Mouse (Mus musculus): ENCODE measurements around the gene Wfdc8. TPM values are rescaled to one million over a fixed set of nuclear protein-coding genes. Genes with fewer than 3 reads are reported as not detected.

Gene Wfdc8
- total and polyA plus RNA-seq, 3 experiments: not detected

DNA sequence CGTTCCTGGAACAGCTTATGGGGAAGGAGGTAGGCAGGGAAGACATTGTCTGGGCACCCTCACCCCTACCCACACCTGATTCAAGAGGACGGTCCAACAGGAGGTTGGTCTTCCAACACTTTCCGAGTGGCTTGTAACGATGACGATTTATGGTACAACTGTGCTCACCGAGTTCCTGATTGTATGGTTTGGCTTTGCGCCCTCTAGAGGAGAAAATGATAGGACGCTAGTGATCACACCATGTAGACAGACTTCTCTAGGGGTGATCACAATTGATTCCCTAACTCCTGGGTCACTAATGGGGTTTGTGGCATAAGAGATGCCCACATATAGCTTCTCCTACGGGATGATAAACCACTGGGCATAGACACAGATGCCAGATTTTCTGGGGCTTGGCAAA lies 21.8 kb upstream of the Wfdc8 start:
- 80% methylated on average over 9 of the region's 9 CpGs for WGBS
- TF ChIP-seq CTCF (IDR thresholded peaks at IDR 0.05): peak; percentile 13; the same call in 1 of the 2 replicates
- no peak for TF ChIP-seq EP300 (IDR thresholded peaks at IDR 0.05; ENCODE audit: insufficient read depth, low read depth, low read length)
- Histone ChIP-seq H3K4me1 (ENCODE audit: control insufficient read depth, insufficient read depth, low read length) (no peaks in the 10 kb centered on the region), H3K27me3 (ENCODE audit: control insufficient read depth, insufficient read depth, low read length) (no peaks in the 10 kb centered on the region), H3K9ac (ENCODE audit: low read depth, low read length) (no peak overlapping the region), H3K79me2 (replicated peaks; ENCODE audit: control insufficient read depth, insufficient read depth, low read length) (no peaks in the 10 kb centered on the region), H3K36me3 (ENCODE audit: control insufficient read depth, insufficient read depth, low read length) (no peaks in the 10 kb centered on the region), H3K27ac (no peak overlapping the region), H3K4me3 (no peak overlapping the region)
- intact Hi-C loops (cut with DNase I): no loop called here
- no peak for DNase-seq

DNA sequence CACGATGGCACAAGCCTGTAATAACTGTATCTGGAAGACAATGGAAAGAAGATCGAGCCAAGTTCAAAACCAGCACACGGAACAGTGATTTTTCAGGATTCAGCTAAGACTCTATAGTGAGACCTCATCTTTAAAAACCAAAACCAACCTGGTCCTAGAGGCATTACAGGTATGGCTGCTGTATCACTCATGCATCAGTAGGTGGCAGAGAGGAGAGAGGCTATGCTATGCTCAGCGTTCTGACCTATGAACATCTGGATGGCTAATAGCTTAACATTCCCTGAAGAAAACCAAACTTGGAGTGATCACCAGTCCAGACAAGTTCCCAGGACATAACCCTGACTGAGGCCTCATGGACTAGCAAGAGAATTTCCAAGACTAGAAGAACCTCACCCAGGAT lies 8.3 kb upstream of the Wfdc8 start:
- DNase-seq: no peak
- Histone ChIP-seq H3K79me2 (replicated peaks; ENCODE audit: control insufficient read depth, insufficient read depth, low read length) (no peaks in the 10 kb centered on the region), H3K9ac (ENCODE audit: low read depth, low read length) (no peak overlapping the region), H3K27ac (no peak overlapping the region), H3K27me3 (ENCODE audit: control insufficient read depth, insufficient read depth, low read length) (no peaks in the 10 kb centered on the region), H3K4me1 (ENCODE audit: control insufficient read depth, insufficient read depth, low read length) (no peaks in the 10 kb centered on the region), H3K4me3 (no peak overlapping the region), H3K36me3 (ENCODE audit: control insufficient read depth, insufficient read depth, low read length) (no peaks in the 10 kb centered on the region)
- TF ChIP-seq CTCF (IDR thresholded peaks at IDR 0.05) (no peak), EP300 (IDR thresholded peaks at IDR 0.05; ENCODE audit: insufficient read depth, low read depth, low read length) (no peak), POLR2A (IDR thresholded peaks at IDR 0.05; ENCODE audit: insufficient read depth, low read depth, low read length) (no peak)
- intact Hi-C loops (cut with DNase I): no loop called here
- WGBS: 77% methylated on average over 4 of the region's 4 CpGs

DNA sequence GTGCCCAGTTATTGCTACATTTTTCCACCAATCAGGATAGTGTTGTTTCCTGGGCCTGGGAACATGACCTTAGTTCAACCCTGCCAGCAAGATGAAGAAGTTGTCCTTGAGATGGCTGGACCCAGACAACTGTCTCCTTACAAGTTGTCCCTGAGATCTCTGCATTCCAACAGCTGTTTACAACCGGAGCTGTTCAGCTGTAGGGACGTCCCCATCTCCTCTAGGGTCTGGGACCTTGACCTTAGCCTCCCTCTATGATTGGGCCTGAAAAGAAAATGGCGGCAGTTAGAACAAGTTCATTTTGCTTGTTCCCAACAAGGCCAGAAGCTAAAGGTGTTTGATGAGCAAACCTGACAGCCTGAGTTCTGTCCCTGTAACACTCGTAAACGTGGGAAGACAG lies 5.6 kb upstream of the Wfdc8 start:
- no peak for DNase-seq
- TF ChIP-seq POLR2A (IDR thresholded peaks at IDR 0.05; ENCODE audit: insufficient read depth, low read depth, low read length) (no peak), CTCF (IDR thresholded peaks at IDR 0.05) (no peak), EP300 (IDR thresholded peaks at IDR 0.05; ENCODE audit: insufficient read depth, low read depth, low read length) (no peak)
- Histone ChIP-seq H3K27ac (no peak overlapping the region), H3K4me1 (ENCODE audit: control insufficient read depth, insufficient read depth, low read length) (no peaks in the 10 kb centered on the region), H3K36me3 (ENCODE audit: control insufficient read depth, insufficient read depth, low read length) (no peaks in the 10 kb centered on the region), H3K27me3 (ENCODE audit: control insufficient read depth, insufficient read depth, low read length) (no peaks in the 10 kb centered on the region; the same call in 1 of the 2 replicates), H3K9ac (ENCODE audit: low read depth, low read length) (no peak overlapping the region), H3K79me2 (replicated peaks; ENCODE audit: control insufficient read depth, insufficient read depth, low read length) (no peaks in the 10 kb centered on the region), H3K4me3 (no peak overlapping the region)
- 74% methylated on average over 5 of the region's 5 CpGs for WGBS
- intact Hi-C loops (cut with DNase I): no loop called here

DNA sequence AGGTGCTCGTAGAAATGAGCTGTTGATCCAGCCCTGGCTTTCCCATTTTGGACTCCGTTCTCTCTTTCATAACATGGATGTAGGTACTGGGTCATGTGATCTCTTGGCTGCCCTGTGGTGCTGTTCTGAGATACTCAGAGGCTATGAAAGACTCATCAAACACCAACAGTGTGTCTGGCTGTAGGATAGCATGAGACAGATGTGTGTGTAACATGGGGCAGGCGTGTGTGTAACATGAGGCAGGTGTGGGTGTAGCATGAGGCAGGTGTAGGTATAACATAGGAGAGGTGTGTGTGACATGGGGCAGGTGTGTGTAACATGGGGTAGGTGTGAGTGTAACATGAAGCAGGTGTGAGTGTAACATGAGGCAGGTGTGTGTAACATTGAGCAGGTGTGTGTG lies 2.0 kb upstream of the Wfdc8 start:
- H3K4me3 ChIP-seq: no peak overlapping the region
- H3K27ac ChIP-seq: no peak overlapping the region
- H3K9ac ChIP-seq (ENCODE audit: low read depth, low read length): no peak overlapping the region
- no peak for DNase-seq
- H3K4me1 ChIP-seq (ENCODE audit: control insufficient read depth, insufficient read depth, low read length): no peaks in the 10 kb centered on the region
- TF ChIP-seq CTCF (IDR thresholded peaks at IDR 0.05): no peak
- H3K36me3 ChIP-seq (ENCODE audit: control insufficient read depth, insufficient read depth, low read length): no peaks in the 10 kb centered on the region
- intact Hi-C loops (cut with DNase I): no loop called here
- H3K79me2 ChIP-seq (replicated peaks; ENCODE audit: control insufficient read depth, insufficient read depth, low read length): no peaks in the 10 kb centered on the region
- no peaks in the 10 kb centered on the region; the same call in 1 of the 2 replicates for H3K27me3 ChIP-seq (ENCODE audit: control insufficient read depth, insufficient read depth, low read length)
- WGBS: 83% methylated on average over 3 of the region's 3 CpGs

DNA sequence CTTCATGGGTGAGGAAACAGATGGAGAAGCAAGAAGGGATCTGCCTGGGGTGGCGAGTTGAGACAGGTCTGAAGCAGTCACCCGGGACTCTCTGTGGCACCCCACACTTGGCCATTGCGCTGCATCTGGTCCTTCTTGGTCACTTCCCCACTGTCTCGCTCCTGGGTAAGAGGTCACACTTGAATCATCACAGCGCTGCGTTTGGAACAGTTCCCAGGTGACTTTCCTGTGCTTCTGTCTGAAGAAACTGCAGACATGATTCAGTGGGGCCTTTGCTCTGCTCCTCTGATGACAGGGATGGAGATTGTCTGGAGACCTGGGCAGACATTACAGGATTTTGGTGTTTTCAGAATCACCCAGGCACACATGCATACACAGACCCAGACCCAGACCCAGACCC lies 4.6 kb downstream of the Wfdc8 start:
- WGBS: 60% methylated on average over 6 of the region's 6 CpGs

DNA sequence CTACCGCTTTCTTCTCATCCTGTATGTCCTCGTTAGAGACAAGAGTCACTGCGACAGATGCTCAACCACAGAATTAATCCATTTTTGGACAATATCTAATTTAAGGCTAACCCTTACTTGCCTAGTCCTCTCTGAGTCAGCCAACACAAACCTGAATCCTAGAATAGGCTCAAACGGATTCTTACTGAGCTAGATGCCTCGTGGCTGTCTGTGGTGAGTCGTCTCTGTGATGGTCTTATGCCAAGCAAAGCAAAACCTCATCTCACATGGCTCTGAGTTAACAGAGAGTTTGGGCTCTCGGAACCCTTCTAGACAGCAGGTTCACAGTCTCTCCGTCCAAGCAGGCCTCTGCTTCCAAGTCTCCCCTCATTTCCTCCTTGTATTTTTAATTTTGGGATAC lies 9.0 kb downstream of the Wfdc8 start:
- Histone ChIP-seq H3K4me3 (no peak overlapping the region), H3K36me3 (ENCODE audit: control insufficient read depth, insufficient read depth, low read length) (no peaks in the 10 kb centered on the region), H3K4me1 (ENCODE audit: control insufficient read depth, insufficient read depth, low read length) (no peaks in the 10 kb centered on the region), H3K79me2 (replicated peaks; ENCODE audit: control insufficient read depth, insufficient read depth, low read length) (no peaks in the 10 kb centered on the region), H3K27me3 (ENCODE audit: control insufficient read depth, insufficient read depth, low read length) (no peaks in the 10 kb centered on the region), H3K27ac (no peak overlapping the region), H3K9ac (ENCODE audit: low read depth, low read length) (no peak overlapping the region)
- intact Hi-C loops (cut with DNase I): no loop called here
- TF ChIP-seq POLR2A (IDR thresholded peaks at IDR 0.05; ENCODE audit: insufficient read depth, low read depth, low read length) (no peak), EP300 (IDR thresholded peaks at IDR 0.05; ENCODE audit: insufficient read depth, low read depth, low read length) (no peak), CTCF (IDR thresholded peaks at IDR 0.05) (no peak)
- DNase-seq: no peak
- WGBS: 78% methylated on average over 8 of the region's 8 CpGs

More for the DNA sequence above, 4.6 kb downstream of the Wfdc8 start:
- intact Hi-C loops (cut with DNase I): no loop called here
- no peak for DNase-seq
- H3K36me3 ChIP-seq (ENCODE audit: control insufficient read depth, insufficient read depth, low read length): no peaks in the 10 kb centered on the region
- no peak overlapping the region for H3K27ac ChIP-seq
- no peaks in the 10 kb centered on the region for H3K79me2 ChIP-seq (replicated peaks; ENCODE audit: control insufficient read depth, insufficient read depth, low read length)
- H3K4me1 ChIP-seq (ENCODE audit: control insufficient read depth, insufficient read depth, low read length): no peaks in the 10 kb centered on the region
- H3K4me3 ChIP-seq: no peak overlapping the region
- no peak overlapping the region for H3K9ac ChIP-seq (ENCODE audit: low read depth, low read length)
- no peaks in the 10 kb centered on the region for H3K27me3 ChIP-seq (ENCODE audit: control insufficient read depth, insufficient read depth, low read length)
- no peak for TF ChIP-seq EP300 (IDR thresholded peaks at IDR 0.05; ENCODE audit: insufficient read depth, low read depth, low read length)
- TF ChIP-seq POLR2A (IDR thresholded peaks at IDR 0.05; ENCODE audit: insufficient read depth, low read depth, low read length): no peak
- TF ChIP-seq CTCF (IDR thresholded peaks at IDR 0.05): no peak

All from heart, adult 2 months (tissue).